Mouse (Mus musculus): ENCODE results near the gene Sult2b1.
A peak's percentile ranks its signal among the peaks of the same experiment; 100 is the strongest.

The Sult2b1 gene

GRCm38 (mm10) chr7:45711316-45712021, 73.0 kb downstream of the Sult2b1 start:
- no peak for DNase-seq (ENCODE audit: low spot score)

GRCm38 (mm10) chr7:45710477-45711191, 73.8 kb downstream of the Sult2b1 start:
- DNase-seq (ENCODE audit: low spot score), result no peak

GRCm38 (mm10) chr7:45709677-45710355, 74.7 kb downstream of the Sult2b1 start:
- no peak for DNase-seq (ENCODE audit: low spot score)

- DNase-seq (ENCODE audit: low spot score), result no peak
Observed at GRCm38 (mm10) chr7:45709036-45709435, 75.4 kb downstream of the Sult2b1 start.

DNA sequence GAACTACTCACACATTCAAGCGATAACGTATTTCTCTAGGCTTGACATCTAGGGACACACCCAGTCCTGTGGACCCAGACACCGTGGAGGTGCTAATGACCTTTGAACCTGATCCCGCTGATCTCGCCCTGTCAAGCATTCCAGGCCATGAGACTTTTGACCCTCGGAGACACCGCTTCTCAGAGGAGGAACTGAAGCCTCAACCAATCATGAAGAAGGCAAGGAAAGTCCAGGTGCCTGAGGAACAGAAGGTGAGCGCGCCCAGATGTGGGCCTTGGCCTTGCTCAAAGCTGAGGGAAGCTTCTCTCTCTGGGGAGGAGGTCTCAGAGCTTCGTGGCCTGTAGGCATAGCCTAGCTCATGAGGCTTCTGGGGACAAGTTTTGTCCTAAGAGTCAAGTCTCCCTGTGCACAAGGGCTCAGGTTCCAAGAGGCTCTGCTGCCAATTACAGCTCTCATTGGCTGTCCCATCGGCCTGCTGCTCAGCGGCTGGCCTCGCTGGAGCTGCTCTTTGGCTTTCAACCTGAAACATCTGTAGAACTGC, 76.2 kb downstream of the Sult2b1 start:
- no peak for DNase-seq (ENCODE audit: low spot score)

GRCm38 (mm10) chr7:45707375-45707967, 77.0 kb downstream of the Sult2b1 start:
- DNase-seq (ENCODE audit: low spot score), result peak; percentile 68

- DNase-seq (ENCODE audit: low spot score), result peak; percentile 72
Observed at GRCm38 (mm10) chr7:45706721-45707241, 77.7 kb downstream of the Sult2b1 start.

DNA sequence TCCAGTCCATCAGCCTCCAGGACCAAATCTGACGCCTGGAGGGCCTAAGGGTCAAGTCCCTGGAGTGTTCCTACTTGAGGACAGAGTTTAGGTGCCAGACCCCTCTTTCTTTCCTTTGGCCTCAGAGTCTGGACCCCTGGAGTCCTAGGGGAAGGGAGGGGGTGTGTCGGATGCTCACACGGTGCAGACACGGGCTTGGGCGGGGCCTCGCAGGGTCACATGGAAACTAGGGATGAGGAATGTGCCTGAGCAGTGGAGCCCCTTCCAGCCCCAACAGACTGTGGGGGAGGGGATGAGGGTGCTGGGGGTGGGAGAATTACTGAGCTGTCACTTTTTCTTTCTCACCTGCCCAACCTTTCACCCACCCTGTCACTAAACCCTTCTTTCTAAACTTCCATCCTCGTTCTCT, 78.6 kb downstream of the Sult2b1 start:
- DNase-seq (ENCODE audit: low spot score), result no peak

DNA sequence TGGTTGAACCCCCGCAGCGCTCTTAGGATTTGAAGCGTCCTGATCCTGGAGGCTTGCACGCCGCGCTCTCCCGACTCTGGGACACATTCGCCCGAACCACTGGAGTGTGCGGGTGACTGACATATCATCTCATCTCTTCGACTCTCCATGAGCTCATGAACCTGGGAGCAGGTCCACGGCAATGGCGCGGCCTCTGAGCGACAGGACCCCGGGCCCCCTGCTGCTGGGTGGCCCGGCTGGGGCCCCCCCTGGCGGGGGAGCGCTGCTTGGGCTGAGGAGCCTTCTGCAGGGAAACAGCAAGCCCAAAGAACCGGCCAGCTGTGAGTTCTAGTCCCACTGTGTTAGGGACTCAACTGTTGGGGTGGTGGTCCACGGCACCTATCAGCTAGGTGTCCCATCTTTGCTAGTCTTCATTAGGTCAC, 79.0 kb downstream of the Sult2b1 start:
- no peak for DNase-seq (ENCODE audit: low spot score)

GRCm38 (mm10) chr7:45704730-45705442, 79.6 kb downstream of the Sult2b1 start, which contains the start of gene Dbp:
Gene Dbp, plus strand, starts transcription at chr7:45705088.
- peak; percentile 91 for DNase-seq (ENCODE audit: low spot score)

- peak; percentile 74 for DNase-seq (ENCODE audit: low spot score)
Observed at GRCm38 (mm10) chr7:45704046-45704559, 80.4 kb downstream of the Sult2b1 start.

DNA sequence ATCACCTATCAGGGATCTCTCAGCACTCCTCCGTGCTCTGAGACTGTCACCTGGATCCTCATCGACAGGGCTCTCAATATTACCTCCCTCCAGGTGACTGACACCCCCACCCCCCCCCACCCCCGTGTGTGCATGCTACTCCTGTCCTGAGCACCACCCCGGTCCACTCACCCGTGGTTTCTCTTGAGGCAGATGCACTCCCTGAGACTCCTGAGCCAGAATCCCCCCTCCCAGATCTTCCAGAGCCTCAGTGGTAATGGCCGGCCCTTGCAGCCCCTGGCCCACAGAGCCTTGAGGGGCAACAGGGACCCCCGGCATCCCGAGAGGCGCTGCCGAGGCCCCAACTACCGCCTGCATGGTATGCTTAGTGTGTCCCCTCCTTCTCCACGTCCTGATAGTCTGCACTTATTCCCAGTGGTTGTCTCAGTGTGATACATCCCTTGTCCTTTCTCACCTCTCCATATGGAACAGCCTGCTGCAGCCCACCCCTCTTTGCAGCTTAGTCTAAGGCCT, 80.9 kb downstream of the Sult2b1 start:
- no peak for DNase-seq (ENCODE audit: low spot score)

- DNase-seq (ENCODE audit: low spot score), result no peak
Observed at GRCm38 (mm10) chr7:45702809-45703520, 81.5 kb downstream of the Sult2b1 start.

- no peak for DNase-seq (ENCODE audit: low spot score)
Observed at GRCm38 (mm10) chr7:45702316-45702715, 82.2 kb downstream of the Sult2b1 start.

DNA sequence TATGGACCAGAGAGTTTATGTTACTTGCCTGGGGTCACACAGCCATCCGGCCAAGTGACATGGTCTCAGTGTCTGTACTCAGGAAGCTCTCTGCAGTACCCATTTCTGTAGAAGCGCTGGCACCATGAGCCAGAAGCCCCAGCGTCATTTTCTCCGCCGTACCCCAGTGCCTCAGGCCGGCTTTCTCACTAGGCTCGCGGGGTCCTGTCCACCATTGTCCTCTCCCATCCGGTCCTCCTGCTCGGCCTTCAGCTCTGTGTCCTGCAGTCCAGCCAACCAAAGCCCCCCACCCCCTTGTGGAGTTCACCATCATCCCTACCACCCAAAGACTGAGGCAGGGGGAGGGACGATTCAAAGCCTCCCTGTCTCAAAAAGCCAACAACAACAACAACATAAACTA, 82.9 kb downstream of the Sult2b1 start:
- DNase-seq (ENCODE audit: low spot score), result no peak

DNA sequence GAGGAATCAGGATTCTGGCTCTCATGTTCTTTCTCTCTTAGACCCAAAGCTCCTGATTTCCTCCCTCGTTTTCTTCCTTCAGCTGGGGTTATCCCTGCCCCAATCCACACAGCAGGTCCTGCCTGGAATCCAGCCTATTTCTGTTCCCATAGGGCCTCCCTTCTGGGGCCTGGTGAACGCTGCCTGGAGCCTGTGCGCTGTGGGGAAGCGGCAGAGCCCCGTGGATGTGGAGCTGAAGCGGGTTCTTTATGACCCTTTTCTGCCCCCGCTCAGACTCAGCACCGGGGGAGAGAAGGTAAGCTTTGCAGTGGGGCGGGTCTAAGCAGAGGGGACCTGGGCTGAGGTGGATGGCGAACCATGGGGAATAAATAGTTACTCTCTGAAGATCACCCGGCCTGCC, 83.4 kb downstream of the Sult2b1 start:
- DNase-seq (ENCODE audit: low spot score), result no peak

DNA sequence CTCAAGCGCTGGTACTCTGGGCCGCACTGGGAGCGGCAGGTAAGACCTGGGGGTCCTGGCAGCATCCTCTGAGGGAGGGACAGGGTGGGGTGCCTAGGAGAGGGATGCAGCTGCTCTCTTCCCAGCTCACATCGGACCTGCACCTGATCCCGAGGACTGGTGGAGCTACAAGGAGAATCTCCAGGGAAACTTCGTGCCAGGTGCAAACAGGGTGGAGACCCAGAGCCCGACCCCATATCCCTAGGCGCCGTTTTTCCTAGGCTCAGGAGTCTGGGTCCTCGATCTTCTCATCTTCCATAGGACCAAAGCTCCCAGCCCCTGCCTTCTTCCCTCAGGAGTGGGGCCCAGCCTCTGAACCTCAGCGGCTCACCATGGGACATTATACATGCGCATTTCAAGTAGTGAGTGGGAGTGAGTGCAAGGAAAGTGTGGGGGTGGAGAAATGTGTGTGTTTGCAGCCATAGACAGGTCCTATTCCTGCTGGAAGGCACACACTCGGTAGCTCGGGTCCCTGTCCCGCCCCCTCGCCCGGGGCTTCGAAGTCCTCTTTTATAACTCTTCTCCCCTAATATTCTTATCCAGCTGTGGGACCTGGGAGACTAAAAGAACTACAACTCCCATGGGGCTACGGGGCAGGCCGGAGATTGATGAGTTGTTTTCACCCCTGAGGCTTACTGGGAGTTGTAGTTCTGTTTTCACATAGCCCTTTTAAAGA, 84.0 kb downstream of the Sult2b1 start:
- no peak for DNase-seq (ENCODE audit: low spot score)

DNA sequence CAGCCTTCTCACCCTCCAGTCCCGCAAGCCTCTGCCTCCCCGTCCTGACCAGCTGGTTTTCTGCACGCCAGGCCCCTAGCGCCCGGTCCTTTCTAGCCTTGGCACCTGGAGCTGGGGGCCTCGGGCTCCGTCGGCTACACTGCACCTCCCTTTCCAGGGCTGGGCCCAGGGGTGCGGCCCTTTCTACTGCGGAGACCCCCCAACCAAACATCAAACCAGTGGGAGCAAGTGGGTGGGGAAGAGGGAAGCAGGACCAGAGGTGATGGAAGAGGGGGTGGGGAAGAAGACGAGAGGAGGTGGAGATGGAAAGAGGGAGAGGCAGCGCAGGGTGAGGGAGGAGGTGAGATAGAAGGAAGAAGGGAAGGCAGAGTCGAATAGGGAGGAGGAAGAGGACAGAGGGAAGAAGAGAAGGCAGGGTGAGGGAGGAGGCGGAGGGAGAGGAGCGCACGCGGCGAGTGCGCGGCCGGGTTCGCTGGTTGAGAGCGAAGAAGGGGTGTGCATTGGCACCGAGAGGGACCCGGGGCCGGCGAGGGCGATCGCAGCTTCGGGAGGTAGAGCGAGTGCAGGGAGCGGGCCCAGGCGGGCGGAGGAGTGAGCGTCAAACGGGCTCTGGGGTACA, 84.8 kb downstream of the Sult2b1 start, which contains the start of gene Car11:
Gene Car11 (plus strand): TSS at position 321 of the 619 bp plus-strand sequence.
- no peak for DNase-seq (ENCODE audit: low spot score)

- DNase-seq (ENCODE audit: low spot score), result no peak
Observed at GRCm38 (mm10) chr7:45697894-45698293, 86.6 kb downstream of the Sult2b1 start.
